Mouse (Mus musculus): Measurements from ENCODE around the gene Ccnd1.

The Ccnd1 gene

DNA sequence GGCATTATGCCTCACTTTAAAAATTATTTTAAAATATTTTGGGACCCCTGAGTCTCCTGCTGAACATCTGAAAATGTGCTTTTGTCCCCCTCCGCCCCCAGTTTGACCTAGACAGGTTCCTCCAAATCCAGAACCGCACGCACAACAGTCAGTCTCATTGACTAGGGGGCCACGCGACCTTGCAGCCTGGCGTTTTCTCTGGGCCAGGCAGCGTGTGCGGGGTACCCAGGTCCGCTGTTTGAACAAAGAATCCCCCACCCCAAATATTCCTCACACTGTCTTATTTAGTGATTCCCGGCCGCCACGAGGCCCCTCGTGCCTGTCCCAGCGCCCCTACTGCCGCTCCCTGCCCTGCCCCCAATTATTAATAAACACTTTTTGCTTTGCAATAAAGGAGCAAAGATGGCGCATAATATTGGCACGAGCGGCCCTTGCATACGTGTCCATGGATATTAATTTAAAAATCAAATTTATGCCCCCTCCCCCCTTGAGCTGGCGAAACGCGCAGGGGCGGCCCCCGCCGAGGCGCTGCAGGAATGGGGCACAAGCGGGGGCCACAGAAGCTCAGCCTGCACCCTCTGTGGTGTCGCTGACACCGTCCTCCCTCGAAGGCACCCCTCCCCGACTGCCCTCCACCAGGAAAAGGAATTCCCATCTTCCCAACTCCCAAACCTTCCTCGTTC is 923 bp downstream of the Ccnd1 start:
- DNase-seq (ENCODE audit: low spot score) = no peak

DNA sequence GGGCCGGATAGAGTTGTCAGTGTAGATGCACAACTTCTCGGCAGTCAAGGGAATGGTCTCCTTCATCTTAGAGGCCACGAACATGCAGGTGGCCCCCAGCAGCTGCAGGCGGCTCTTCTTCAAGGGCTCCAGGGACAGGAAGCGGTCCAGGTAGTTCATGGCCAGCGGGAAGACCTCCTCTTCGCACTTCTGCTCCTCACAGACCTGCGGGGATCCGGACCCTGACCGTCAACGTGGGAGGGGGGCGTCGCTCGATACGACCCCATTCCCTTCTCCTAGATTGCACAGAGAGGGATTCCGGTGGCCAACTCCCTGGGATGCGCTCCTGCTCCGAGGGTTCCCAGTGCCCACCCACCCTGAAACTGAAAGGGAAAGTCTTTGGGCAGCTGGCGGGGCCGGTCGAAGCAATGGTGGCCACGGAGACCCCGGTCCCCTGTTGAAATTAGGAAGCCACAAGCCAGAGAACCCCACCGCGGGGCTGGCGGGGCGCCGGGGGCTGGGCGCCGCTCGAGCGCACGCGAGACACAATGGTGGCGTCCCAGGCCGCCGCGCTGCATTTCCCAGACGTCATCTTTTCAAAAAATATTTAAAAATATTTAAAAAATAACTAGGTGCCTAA is 1.7 kb downstream of the Ccnd1 start:
- no peak for DNase-seq (ENCODE audit: low spot score)

DNA sequence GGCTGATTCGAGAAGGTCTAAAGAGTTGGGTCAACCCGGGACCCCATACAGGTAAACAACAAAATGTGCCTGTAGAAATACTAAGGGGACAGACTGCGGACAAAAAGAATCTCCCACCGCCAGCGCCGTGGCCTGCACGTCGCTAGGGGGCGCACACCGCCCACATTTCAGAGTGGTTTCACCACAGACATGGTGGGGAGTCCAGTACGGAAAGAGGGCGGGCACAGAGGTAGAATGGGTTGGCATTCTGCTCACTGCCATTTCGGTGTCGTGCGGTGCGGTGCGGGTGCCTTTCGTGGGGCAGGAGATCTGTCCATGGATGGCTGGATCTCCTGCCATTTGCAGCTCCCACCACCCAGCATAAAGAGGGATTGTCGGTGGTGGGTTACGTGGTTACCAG is 2.2 kb downstream of the Ccnd1 start:
- DNase-seq (ENCODE audit: low spot score) = peak; percentile 91

DNA sequence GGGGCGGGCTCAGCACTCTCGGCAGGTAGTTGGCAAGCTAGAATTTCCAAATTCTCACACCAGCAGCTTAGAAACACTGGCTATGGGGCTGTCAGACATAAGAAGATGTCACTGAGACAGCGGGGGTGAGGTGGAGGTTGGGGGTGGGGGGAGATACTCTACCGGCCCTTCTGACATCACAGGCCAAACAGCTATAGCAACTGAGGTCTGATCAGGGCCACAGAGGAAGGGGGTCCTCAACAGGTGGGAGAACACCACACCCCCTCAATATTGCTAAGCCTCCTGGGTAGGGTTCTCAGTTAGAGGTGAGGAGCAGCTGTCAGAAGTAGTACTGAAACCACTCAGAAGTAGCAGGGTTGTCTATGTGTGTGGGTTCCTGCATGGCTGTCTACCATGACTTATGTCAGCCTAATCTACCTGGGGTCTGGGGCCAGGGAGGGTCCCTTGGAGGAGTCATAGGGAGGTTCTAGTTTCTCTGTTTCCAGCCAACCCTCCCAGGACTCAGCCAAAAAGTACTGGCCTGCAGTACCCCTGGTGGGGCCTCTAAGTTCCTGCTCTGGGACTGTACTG is 3.3 kb downstream of the Ccnd1 start:
- DNase-seq (ENCODE audit: low spot score) = no peak

DNA sequence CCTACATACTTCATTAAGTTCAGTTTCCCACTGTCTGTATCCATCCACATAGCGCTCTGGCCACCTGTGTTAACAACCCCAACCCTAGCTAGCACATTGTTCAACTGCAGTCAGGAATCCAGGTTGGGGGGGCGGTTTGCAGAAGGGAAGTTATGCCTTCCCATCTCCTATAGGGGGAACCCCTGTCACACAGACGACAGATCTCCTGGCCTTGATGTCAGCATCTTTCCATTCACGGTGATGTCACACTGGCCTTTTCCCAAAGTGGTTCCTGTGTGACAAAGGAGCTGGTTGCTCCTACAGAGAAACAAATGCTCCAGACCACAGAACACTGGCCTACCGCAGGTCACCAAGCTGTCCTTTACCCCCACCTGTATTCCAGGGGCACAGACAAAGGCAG is 4.2 kb downstream of the Ccnd1 start:
- no peak for DNase-seq (ENCODE audit: low spot score)

DNA sequence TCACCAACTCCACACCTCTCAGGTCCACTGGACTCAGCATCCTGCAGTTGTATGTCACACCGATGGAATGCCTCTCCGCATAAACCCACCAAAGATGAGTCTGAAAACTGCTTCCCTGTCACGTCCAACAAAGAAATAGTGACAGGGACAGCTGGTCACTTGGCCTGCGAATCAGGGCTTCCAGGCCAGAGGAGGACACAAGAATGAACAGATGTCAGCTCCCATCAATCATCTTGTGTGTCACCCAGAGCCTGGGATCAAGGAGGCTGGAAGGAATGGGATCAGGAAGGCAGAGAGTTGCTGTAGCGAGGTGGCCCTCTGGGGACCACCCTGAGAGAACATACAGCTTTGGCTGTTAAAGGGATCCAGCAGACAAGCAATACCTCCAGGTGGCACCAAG is 4.8 kb downstream of the Ccnd1 start:
- DNase-seq (ENCODE audit: low spot score) = no peak

DNA sequence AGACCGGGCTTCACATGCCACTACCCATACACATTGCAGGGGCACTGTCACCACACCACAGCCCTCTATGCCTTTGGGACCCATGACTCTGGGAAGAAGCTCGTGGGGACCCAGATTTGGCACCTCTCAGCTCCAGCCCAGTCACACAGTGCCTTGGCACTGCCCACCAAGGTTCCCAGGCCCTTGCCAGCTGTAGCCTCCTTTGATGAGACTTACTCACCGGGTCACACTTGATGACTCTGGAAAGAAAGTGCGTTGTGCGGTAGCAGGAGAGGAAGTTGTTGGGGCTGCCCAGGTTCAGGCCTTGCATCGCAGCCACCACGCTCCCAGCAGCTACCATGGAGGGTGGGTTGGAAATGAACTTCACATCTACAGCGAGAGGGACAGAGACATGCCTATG is 5.9 kb downstream of the Ccnd1 start:
- no peak for DNase-seq (ENCODE audit: low spot score)

DNA sequence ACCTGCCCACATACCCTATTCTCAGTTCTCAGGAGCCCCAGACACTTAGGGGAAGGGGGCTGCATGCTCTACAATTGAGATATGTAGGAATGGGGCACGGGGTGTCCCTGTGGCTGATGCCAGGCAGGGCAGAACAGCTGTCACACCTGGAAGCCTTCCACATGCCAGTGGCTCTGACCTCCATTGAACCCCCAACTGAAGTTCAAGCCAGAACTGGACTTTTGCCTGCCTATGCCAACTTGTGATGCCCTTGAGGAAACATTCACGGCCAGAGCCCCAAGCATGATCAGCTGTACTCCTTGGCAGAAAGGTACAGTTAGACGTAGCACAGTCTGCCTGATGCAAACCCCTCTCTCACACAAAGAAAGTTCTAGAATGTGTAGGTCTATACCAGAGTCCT is 6.4 kb downstream of the Ccnd1 start:
- no peak for DNase-seq (ENCODE audit: low spot score)

- DNase-seq (ENCODE audit: low spot score) = no peak
Observed at GRCm38 (mm10) chr7:144932389-144932937, 7.3 kb downstream of the Ccnd1 start.

DNA sequence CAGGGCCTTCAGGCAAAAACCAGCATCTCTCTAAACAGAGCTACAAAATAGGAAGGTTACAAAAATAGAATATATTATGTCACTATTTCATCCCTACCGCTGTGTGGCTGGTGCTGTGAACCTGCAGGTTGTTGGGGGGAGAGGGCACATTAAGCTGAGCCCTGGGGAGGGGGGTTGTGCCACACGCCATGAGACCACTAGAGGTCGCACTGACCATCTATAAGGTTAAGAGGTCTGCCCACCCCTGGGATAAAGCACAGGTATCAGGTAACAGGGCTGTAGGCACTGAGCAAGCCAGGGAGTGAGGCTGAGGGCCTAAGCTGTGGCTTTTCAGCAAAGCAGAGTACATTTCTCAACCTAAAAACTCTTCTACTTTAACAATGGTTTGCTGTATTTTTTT is 7.9 kb downstream of the Ccnd1 start:
- DNase-seq (ENCODE audit: low spot score) = no peak

- no peak for DNase-seq (ENCODE audit: low spot score)
Observed at GRCm38 (mm10) chr7:144929931-144930330, 9.8 kb downstream of the Ccnd1 start.

- peak; percentile 36 for DNase-seq (ENCODE audit: low spot score)
Observed at GRCm38 (mm10) chr7:144929506-144929905, 10.2 kb downstream of the Ccnd1 start.

GRCm38 (mm10) chr7:144928889-144929210 is 10.9 kb downstream of the Ccnd1 start:
- DNase-seq (ENCODE audit: low spot score) = no peak

DNA sequence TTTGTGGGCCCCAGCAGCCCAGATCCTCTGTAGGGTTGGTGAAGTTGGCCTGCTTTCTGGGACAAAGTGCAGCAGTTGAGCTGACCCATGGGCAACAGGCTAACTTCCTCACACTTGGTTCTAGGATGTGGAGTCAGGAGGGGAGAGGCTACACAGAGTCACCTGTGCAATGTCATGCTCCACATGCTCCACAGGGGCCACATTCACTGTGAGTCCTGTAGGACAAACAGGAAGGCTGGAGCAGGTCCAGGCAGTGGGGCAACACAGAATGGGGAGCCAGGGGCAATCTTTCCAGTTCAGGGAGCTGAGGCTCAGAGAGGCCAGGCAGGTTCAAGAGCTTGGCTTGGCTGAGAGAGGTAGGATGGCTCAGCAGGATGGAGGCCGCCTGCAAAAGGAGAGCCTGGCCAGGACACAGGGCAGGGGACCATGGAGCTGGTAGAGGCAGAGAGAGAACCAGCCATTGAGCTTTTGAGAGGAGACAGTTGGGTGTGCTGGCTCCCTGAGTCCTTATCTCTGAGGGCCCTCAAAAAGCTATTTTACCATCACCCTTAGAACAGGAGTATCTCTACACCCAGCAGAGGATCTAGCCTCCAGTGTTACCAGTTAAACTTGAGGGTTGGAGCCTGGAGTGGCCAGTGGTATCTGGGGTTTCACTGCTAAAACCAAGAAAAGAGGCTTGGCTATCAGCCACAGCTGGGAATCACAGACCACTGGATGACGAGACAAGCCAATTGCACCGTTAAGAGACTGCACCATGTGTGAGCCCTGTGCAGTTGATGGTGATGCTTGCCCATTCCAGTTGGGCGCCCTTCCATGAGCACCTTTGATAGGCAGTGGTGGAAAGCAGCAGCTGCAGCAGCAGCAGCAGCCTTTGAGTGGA is 11.5 kb downstream of the Ccnd1 start:
- DNase-seq (ENCODE audit: low spot score) = no peak

DNA sequence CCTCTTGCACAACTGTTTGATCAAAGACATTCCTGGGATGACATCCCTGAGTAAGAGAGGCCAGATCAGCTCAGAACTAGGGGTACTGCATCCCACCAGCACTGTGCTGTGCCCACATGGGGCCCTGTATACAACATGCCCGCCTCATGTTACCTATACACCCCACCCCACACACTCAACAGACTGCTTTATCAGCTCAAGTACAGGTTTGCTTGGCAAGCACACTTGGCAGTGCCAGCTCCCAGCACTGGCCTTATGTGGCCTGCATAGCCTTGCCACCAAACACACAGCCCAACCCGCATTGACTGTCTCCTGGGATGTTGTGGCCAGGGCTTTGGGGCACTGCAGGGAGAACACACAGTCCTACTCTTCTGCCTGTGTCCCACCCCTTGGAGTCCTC is 12.1 kb downstream of the Ccnd1 start:
- no peak for DNase-seq (ENCODE audit: low spot score)

DNA sequence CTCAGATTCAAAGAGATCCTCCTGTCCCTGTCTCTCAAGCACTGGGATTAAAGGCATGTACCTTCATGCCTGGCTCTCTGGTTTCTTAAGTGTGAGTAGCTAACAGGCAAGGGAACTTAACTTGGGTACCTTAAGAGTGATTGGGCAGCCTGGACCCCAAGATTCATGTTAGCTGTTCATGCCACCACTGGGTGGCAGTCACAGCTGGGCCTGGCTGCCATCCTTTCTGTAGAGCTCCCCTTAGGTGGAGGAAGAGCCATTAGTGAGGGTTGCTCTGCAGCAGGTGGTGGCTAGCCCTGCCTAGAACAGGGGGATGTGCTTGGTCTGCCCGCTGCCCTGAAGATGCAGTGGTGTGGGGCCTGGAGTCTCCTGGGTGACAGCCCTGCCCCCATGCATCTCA is 20.9 kb downstream of the Ccnd1 start:
- no peak for DNase-seq (ENCODE audit: low spot score)

DNA sequence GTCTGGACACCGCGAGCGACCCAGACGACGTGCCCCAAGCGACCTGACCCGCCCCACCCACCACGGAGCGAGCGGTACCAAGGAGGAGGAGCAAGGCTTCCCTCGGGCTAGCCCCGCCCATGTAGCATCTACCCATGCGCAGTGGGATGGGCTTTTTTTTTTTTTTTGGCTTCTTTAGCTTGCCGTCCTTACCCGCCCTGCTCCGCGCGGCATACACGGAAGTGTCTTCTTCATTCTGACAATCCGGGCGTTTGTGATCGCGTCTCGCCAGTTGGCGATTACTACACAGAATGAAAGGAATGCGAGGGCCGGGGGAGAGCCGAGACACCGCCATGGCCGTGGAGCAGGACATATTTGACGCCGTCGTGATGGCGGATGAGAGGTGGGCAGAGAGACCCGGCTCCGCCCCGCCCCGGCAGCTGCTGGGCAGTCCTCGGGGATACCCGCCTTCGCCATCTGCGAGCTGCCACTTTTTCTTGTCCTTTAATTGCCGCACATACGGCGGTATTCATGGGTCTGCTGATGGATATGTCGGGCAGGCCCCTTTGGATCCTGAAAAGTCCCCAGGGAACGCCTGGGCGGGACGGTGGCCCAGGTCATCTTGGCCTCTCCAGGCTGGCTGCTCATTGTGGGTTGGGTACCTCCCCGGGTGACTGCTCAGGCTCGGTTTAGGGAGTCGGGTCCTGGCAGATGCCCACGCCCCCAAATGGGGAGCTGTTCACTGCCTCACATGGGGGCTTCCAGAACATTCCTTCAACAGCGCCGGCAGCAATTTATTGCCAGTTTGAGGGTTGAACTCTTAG is 24.6 kb downstream of the Ccnd1 start, which contains the start of gene LTO1:
Gene LTO1, plus strand, starts transcription at position 153 of the 803 bp plus-strand sequence.
- peak; percentile 90 for DNase-seq (ENCODE audit: low spot score)

DNA sequence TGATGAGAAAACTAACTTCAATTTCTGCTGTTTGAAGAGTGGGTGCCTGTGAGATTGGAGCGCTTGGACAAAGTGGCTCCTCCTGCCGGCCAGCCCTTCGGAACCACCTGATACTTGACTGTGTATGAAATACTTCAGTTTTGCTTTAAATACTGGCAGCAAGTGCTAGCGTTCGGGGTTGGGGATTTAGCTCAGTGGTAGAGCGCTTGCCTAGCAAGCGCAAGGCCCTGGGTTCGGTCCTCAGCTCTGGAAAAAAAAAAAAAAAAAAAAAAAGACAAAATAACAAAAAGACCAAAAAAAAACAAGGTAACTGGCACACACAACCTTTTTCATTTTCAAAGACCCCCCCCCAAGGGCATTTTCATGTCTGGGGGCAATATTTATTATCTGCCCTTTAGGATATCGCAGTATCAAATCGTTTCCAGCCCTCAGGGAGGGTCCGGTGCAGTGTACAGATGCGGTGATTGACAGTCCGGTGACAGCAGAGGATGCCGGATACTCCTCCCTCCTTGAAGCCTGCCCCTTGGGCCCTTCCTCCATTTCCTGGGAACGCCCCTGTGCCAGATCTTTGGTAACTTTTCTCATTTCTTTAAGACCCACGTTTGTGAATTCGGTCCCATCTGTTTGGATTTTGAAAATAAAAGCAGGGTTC is 25.3 kb downstream of the Ccnd1 start:
- DNase-seq (ENCODE audit: low spot score) = no peak

- DNase-seq (ENCODE audit: low spot score) = no peak
Observed at GRCm38 (mm10) chr7:144912897-144913296, 26.8 kb downstream of the Ccnd1 start.

DNA sequence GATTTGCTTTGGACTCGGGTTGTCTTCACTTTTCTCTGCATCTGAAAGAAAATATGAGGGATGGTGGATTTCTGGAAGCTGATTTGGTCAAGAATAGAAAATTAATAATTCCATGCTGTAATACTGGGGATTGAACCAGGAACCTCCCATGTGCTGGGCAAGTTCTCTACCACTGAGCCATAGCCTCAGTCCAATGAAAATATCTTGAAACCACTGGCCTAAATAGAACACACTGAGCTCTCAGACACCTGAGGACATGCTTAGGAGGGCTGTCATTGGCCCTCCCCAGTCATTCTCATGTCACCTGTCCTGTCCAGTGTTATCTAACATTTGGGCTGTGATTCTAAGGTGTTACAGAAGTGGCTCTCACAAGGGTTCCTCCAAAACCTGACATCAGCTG is 28.6 kb downstream of the Ccnd1 start:
- DNase-seq (ENCODE audit: low spot score) = no peak

DNA sequence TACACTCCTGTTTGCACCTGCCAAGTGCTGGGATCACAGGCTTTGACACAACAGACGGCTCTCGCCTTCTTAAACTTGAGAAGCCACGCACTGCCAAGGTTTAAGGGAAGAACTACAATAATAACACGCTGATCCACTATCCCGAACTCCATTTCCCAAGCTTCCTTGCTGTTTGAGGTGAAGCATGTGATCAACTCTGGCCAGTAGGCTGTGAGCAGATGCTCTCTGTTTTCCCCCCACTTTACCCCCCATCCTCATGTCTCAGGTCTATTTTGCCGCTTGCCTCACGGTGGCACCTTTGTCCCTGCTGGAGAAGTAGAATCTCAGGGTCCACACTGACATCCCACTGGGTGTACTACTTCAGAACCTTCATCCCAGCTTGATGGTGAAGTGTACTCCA is 31.0 kb downstream of the Ccnd1 start:
- no peak for DNase-seq (ENCODE audit: low spot score)

Measured in urinary bladder, postnatal 14 days (tissue).